Mouse (Mus musculus) CH12.LX (cell line): Measurements from ENCODE around the gene Cav1. TPM values are rescaled to one million over a fixed set of nuclear protein-coding genes. Genes with fewer than 3 reads are reported as not detected.

ENCODE experiments used
- DNase-seq: peaks from one replicate; pipeline ENCODE4 v3.0.0-alpha.2; 2013; ENCODE audit errors: extremely low read depth
- H3K27ac ChIP-seq: 2 replicates; pipeline ENCODE4 v1.5.1; 2012; ENCODE audit warnings: low read depth, mild to moderate bottlenecking, control low read depth, moderate library complexity; ENCODE audit not compliant: insufficient read depth
- H3K27me3 ChIP-seq: replicated peaks from 2 replicates; pipeline ENCODE3; 2012; ENCODE audit warnings: inconsistent platforms
- H3K36me3 ChIP-seq, 2 experiments: replicated peaks in 1 of 2; 2 replicates each; pipeline versions ENCODE3 to v1.6.1; 2012; ENCODE audit warnings: inconsistent platforms in 1 of 2, low read length in 1 of 2, mild to moderate bottlenecking in 1 of 2, mixed read lengths in 1 of 2, moderate library complexity in 1 of 2; ENCODE audit not compliant: control insufficient read depth in 1 of 2, insufficient read depth in 1 of 2
- H3K4me1 ChIP-seq, 2 experiments: 2 replicates each; pipeline ENCODE4 v1.6.1; 2012; ENCODE audit warnings: inconsistent platforms in 1 of 2, moderate library complexity in 1 of 2; ENCODE audit not compliant: insufficient read depth in 2 of 2, control insufficient read depth in 1 of 2
- H3K4me2 ChIP-seq: 2 replicates; pipeline ENCODE4 v1.6.1; 2012; ENCODE audit warnings: low read depth, mild to moderate bottlenecking, control low read depth; ENCODE audit not compliant: poor library complexity, insufficient read depth, severe bottlenecking
- H3K4me3 ChIP-seq, 3 experiments: fragments of 150-350 bp in 1 of 3; sonication (generic) in 1 of 3; replicated peaks in 1 of 3; 2 replicates each; pipeline versions ENCODE3 to v1.5.1; 2011 to 2012; ENCODE audit warnings: low read depth in 2 of 3, low read length in 2 of 3, mild to moderate bottlenecking in 2 of 3, moderate library complexity in 2 of 3, control low read depth in 1 of 3, improper control_type of control experiment in 1 of 3, inconsistent platforms in 1 of 3, mixed read lengths in 1 of 3; ENCODE audit not compliant: poor library complexity in 1 of 3
- H3K79me2 ChIP-seq: replicated peaks from 2 replicates; pipeline ENCODE4 v1.6.1; 2012; ENCODE audit warnings: mild to moderate bottlenecking, moderate library complexity; ENCODE audit not compliant: control insufficient read depth, poor library complexity, insufficient read depth, severe bottlenecking; ENCODE audit errors: extremely low read depth
- H3K9ac ChIP-seq: 2 replicates; pipeline ENCODE4 v1.6.1; 2012; ENCODE audit warnings: low read depth, mild to moderate bottlenecking, control low read depth, moderate library complexity; ENCODE audit not compliant: insufficient read depth
- H3K9me3 ChIP-seq: replicated peaks from 2 replicates; pipeline ENCODE3; 2012; ENCODE audit warnings: low read length, inconsistent platforms, mixed read lengths
- BHLHE40 ChIP-seq: IDR thresholded peaks from 2 replicates; pipeline ENCODE4 v1.6.1; 2011; ENCODE audit warnings: mild to moderate bottlenecking, low read depth, low read length, improper control_type of control experiment
- CHD1 ChIP-seq: IDR thresholded peaks from 2 replicates; pipeline ENCODE4 v1.6.1; 2012; ENCODE audit warnings: low read depth, low read length, improper control_type of control experiment, inconsistent platforms
- CTCF ChIP-seq, 2 experiments: IDR thresholded peaks in 1 of 2; conservative IDR thresholded peaks in 1 of 2; 2 replicates each; pipeline ENCODE4 v1.5.1; 2011 to 2012; ENCODE audit warnings: low read depth in 2 of 2, low read length in 2 of 2, improper control_type of control experiment in 1 of 2, inconsistent platforms in 1 of 2, mild to moderate bottlenecking in 1 of 2, moderate library complexity in 1 of 2
- E2F4 ChIP-seq: IDR thresholded peaks from 2 replicates; pipeline ENCODE4 v1.6.1; 2011; ENCODE audit warnings: low read depth, low read length, improper control_type of control experiment; ENCODE audit not compliant: insufficient replicate concordance
- ELF1 ChIP-seq: IDR thresholded peaks from 2 replicates; pipeline ENCODE4 v1.6.1; 2014; ENCODE audit warnings: low read depth, mild to moderate bottlenecking, inconsistent platforms, low read length, improper control_type of control experiment
- EP300 ChIP-seq: IDR thresholded peaks from 2 replicates; pipeline ENCODE4 v1.6.1; 2011; ENCODE audit warnings: low read length, improper control_type of control experiment
- ETS1 ChIP-seq: conservative IDR thresholded peaks from 2 replicates; pipeline ENCODE4 v1.6.1; 2012; ENCODE audit warnings: low read depth, mild to moderate bottlenecking, inconsistent platforms, low read length, improper control_type of control experiment, moderate library complexity
- HCFC1 ChIP-seq: IDR thresholded peaks from 2 replicates; pipeline ENCODE4 v1.6.1; 2012; ENCODE audit warnings: low read depth, mild to moderate bottlenecking, inconsistent platforms, low read length, improper control_type of control experiment
- MAFK ChIP-seq: IDR thresholded peaks from 2 replicates; pipeline ENCODE4 v1.6.1; 2011; ENCODE audit warnings: low read length, improper control_type of control experiment; ENCODE audit not compliant: insufficient replicate concordance
- MEF2A ChIP-seq: IDR thresholded peaks from 2 replicates; pipeline ENCODE4 v1.6.1; 2014; ENCODE audit warnings: low read depth, mild to moderate bottlenecking, inconsistent platforms, low read length, improper control_type of control experiment, borderline replicate concordance
- NELFE ChIP-seq: IDR thresholded peaks from 2 replicates; pipeline ENCODE4 v1.6.1; 2011; ENCODE audit warnings: low read depth, low read length, improper control_type of control experiment
- NRF1 ChIP-seq: IDR thresholded peaks from 2 replicates; pipeline ENCODE4 v1.6.1; 2014; ENCODE audit warnings: low read depth, mild to moderate bottlenecking, inconsistent platforms, low read length, improper control_type of control experiment, moderate library complexity
- PAX5 ChIP-seq: IDR thresholded peaks from 2 replicates; pipeline ENCODE4 v1.6.1; 2012; ENCODE audit warnings: low read length, inconsistent platforms, mixed read lengths
- POLR2A ChIP-seq: IDR thresholded peaks from 2 replicates; pipeline ENCODE4 v1.6.1; 2011; ENCODE audit warnings: low read depth, mild to moderate bottlenecking, improper control_type of control experiment, low read length
- RAD21 ChIP-seq: IDR thresholded peaks from 2 replicates; pipeline ENCODE4 v1.6.1; 2011; ENCODE audit warnings: low read depth, mild to moderate bottlenecking, low read length, improper control_type of control experiment, moderate library complexity
- RCOR1 ChIP-seq: conservative IDR thresholded peaks from 2 replicates; pipeline ENCODE4 v1.6.1; 2012; ENCODE audit warnings: low read depth, mild to moderate bottlenecking, inconsistent platforms, low read length, improper control_type of control experiment
- SIN3A ChIP-seq: IDR thresholded peaks from 2 replicates; pipeline ENCODE4 v1.6.1; 2012; ENCODE audit warnings: low read length, improper control_type of control experiment, inconsistent platforms
- SMC3 ChIP-seq: IDR thresholded peaks from 2 replicates; pipeline ENCODE4 v1.6.1; 2011; ENCODE audit warnings: low read depth, low read length, improper control_type of control experiment
- TCF12 ChIP-seq: IDR thresholded peaks from 2 replicates; pipeline ENCODE4 v1.6.1; 2014; ENCODE audit warnings: low read depth, mild to moderate bottlenecking, inconsistent platforms, low read length, improper control_type of control experiment
- UBTF ChIP-seq: IDR thresholded peaks from 2 replicates; pipeline ENCODE4 v1.6.1; 2012; ENCODE audit warnings: low read depth, mild to moderate bottlenecking, inconsistent platforms, low read length, improper control_type of control experiment, moderate library complexity
- USF1 ChIP-seq: IDR thresholded peaks from 2 replicates; pipeline ENCODE4 v1.6.1; 2014; ENCODE audit warnings: low read depth, mild to moderate bottlenecking, inconsistent platforms, low read length, improper control_type of control experiment
- USF2 ChIP-seq: conservative IDR thresholded peaks from 2 replicates; pipeline ENCODE4 v1.6.1; 2011; ENCODE audit warnings: low read depth, low read length, improper control_type of control experiment
- ZC3H11A ChIP-seq: IDR thresholded peaks from 2 replicates; pipeline ENCODE4 v1.6.1; 2012; ENCODE audit warnings: low read depth, mild to moderate bottlenecking, inconsistent platforms, low read length, improper control_type of control experiment
- ZKSCAN1 ChIP-seq: IDR thresholded peaks from 2 replicates; pipeline ENCODE4 v1.6.1; 2012; ENCODE audit warnings: low read depth, inconsistent platforms, low read length, improper control_type of control experiment, borderline replicate concordance
- ZMIZ1 ChIP-seq: IDR thresholded peaks from 2 replicates; pipeline ENCODE4 v1.6.1; 2012; ENCODE audit warnings: low read depth, mild to moderate bottlenecking, inconsistent platforms, low read length, improper control_type of control experiment
- dilution Hi-C: fragments of 300-500 bp; cut with MboI; formaldehyde crosslinking; loops from 2 replicates; pipeline ENCODE4 v1.14.3; 2020; ENCODE audit warnings: low sequenced_read_pairs; ENCODE audit not compliant: extremely low pct_unique_long_range_greater_than_20kb, extremely low pct_ligation_motif_present
- in situ Hi-C: fragments of 300-500 bp; cut with MboI; formaldehyde crosslinking; loops from 3 replicates; pipeline ENCODE4 v1.14.3; 2019; ENCODE audit warnings: low sequenced_read_pairs, low pct_ligation_motif_present, low pct_unique_long_range_greater_than_20kb, mixed read lengths
- polyA plus RNA-seq: library from polyadenylated mRNA; unstranded; fragments of >175 nt; gene quantifications from 2 replicates; pipeline ENCODE4 v1.2.1, GENCODE M21; 2012; ENCODE audit warnings: low read depth; ENCODE audit not compliant: insufficient read length
- total RNA-seq, 2 experiments: library from RNA; depleted of rRNA; stranded (reverse); fragments of 300-350 nt in 1 of 2; fragments of >200 nt in 1 of 2; gene quantifications; 2 replicates each; pipeline ENCODE4 v1.2.3; 2012 to 2014

Gene Cav1
- total and polyA plus RNA-seq, 3 experiments: not detected

DNA sequence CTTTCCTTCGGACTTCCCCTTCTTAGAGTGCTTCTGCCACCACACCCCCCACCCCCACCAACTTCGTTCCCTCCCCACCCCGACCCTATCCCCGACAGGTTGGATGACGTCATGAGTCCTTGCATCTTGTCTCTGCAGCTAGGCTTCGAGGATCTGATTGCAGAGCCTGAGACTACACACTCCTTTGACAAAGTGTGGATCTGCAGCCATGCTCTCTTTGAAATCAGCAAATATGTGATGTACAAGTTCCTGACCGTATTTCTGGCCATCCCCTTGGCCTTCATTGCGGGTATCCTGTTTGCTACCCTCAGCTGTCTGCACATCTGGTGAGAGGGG is 24.4 kb upstream of the Cav1 start:
- Histone ChIP-seq H3K4me1 (peaks cover 12 to 29% of the 10 kb centered on the region in 2 experiments), H3K27ac (no peak overlapping the region), H3K27me3 (no peaks in the 10 kb centered on the region), H3K79me2 (no peaks in the 10 kb centered on the region), H3K36me3 (no peaks in the 10 kb centered on the region), H3K4me3 (no peak overlapping the region), H3K9me3 (no peaks in the 10 kb centered on the region), H3K9ac (no peak overlapping the region), H3K4me2 (no peak overlapping the region; the same call in 1 of the 2 replicates)
- in situ Hi-C loops: no loop called here
- peak; percentile 30 for DNase-seq
- no peak for TF ChIP-seq BHLHE40
- no peak for TF ChIP-seq ZKSCAN1
- no peak for TF ChIP-seq RCOR1
- no peak for TF ChIP-seq SMC3
- TF ChIP-seq NELFE: no peak
- TF ChIP-seq POLR2A: no peak
- TF ChIP-seq TCF12: no peak
- TF ChIP-seq CTCF (conservative IDR thresholded peaks at IDR 0.05 in 1 of 2, IDR thresholded peaks at IDR 0.05 in 1 of 2; ENCODE audit: low read depth in 2 of 2, low read length in 2 of 2): no peak
- TF ChIP-seq ETS1: no peak
- TF ChIP-seq HCFC1: no peak
- TF ChIP-seq E2F4: no peak
- dilution Hi-C loops: no loop called here

GRCm38 (mm10) chr6:17282159-17282558 is 24.0 kb upstream of the Cav1 start:
- dilution Hi-C loops: no loop called here
- Histone ChIP-seq H3K4me2 (0 out of 2 replicates have a peak overlapping the region, but pooled peaks have one; percentile 21), H3K9me3 (no peaks in the 10 kb centered on the region), H3K4me1 (peaks cover 12 to 29% of the 10 kb centered on the region in 2 experiments), H3K36me3 (no peaks in the 10 kb centered on the region), H3K9ac (no peak overlapping the region), H3K27me3 (no peaks in the 10 kb centered on the region), H3K79me2 (no peaks in the 10 kb centered on the region), H3K27ac (no peak overlapping the region), H3K4me3 (no peak overlapping the region)
- in situ Hi-C loops: no loop called here
- peak; percentile 21 for DNase-seq
- TF ChIP-seq E2F4: no peak
- TF ChIP-seq ZMIZ1: no peak
- TF ChIP-seq UBTF: no peak
- TF ChIP-seq RAD21: no peak
- TF ChIP-seq USF2: no peak
- TF ChIP-seq CHD1: no peak
- no peak for TF ChIP-seq MEF2A
- no peak for TF ChIP-seq MAFK
- peak; percentile 24; the same call in 1 of the 2 replicates for TF ChIP-seq EP300
- TF ChIP-seq USF1: no peak
- TF ChIP-seq NRF1: no peak
- TF ChIP-seq ZC3H11A: no peak
- no peak for TF ChIP-seq SMC3
- peak; percentile 26; the same call in 1 of the 2 replicates for TF ChIP-seq ELF1
- no peak for TF ChIP-seq ETS1
- no peak for TF ChIP-seq PAX5
- peak; percentile 39; the same call in 1 of the 2 replicates for TF ChIP-seq BHLHE40
- no peak for TF ChIP-seq SIN3A
